Mouse (Mus musculus) C2C12 (cell line): ENCODE measurements around the gene Dyrk1b.
A peak's percentile ranks its signal among the peaks of the same experiment; 100 is the strongest.

ENCODE experiments used
- CTCF ChIP-seq: IDR thresholded peaks from one replicate; pipeline ENCODE4 v1.5.1; 2011; ENCODE audit not compliant: control insufficient read depth, insufficient read depth, insufficient read length
- FOSL1 ChIP-seq: IDR thresholded peaks from one replicate; pipeline ENCODE4 v1.8.0; 2011; ENCODE audit warnings: mild to moderate bottlenecking, low read length; ENCODE audit not compliant: poor library complexity, insufficient read depth, severe bottlenecking
- MYOD1 ChIP-seq: IDR thresholded peaks from one replicate; pipeline ENCODE4 v1.6.1; 2011; ENCODE audit warnings: low read depth; ENCODE audit not compliant: control insufficient read depth, insufficient read length
- MYOG ChIP-seq: IDR thresholded peaks from one replicate; pipeline ENCODE4 v1.6.1; 2011; ENCODE audit not compliant: control insufficient read depth, insufficient read length; ENCODE audit errors: extremely low read depth

DNA sequence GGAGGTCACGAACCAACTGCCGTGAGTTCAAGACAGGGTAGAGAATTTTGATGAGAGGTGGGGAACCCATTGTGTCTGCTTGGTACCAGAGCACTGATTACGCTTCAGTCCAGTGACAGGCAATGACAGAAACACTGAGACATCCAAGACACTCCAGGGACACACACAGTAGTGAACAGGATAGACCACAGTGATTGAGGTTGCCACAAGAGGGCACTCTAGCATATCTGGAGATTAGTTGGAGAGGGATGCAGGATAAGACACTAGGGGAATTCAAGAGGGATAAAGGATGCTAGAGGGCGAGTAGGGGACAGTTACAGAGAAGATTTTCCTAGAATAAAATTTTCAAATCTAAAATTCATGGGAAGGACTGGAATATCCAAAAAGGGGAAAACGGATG lies 41.7 kb upstream of the Dyrk1b start:
- TF ChIP-seq MYOG: no peak
- peak; percentile 50 for TF ChIP-seq CTCF
- no peak for TF ChIP-seq FOSL1
- no peak for TF ChIP-seq MYOD1
